Mouse (Mus musculus) ES-E14 (cell line): ENCODE data around the gene Gper1. TPM values are rescaled to one million over a fixed set of nuclear protein-coding genes. Genes with fewer than 3 reads are reported as not detected.

Experiments
- DNase-seq: peaks from one replicate; pipeline ENCODE4 v3.0.0-alpha.2; 2013; ENCODE audit warnings: low read depth, low spot score
- H3K27ac ChIP-seq: 2 replicates; pipeline ENCODE4 v1.5.1; 2012; ENCODE audit warnings: low read depth, mild to moderate bottlenecking, low read length, moderate library complexity, mixed read lengths; ENCODE audit not compliant: poor library complexity, insufficient read depth, severe bottlenecking
- H3K36me3 ChIP-seq: 2 replicates; pipeline ENCODE4 v1.6.1; 2012; ENCODE audit warnings: mild to moderate bottlenecking, low read length, moderate library complexity, mixed read lengths; ENCODE audit not compliant: control insufficient read depth, poor library complexity, insufficient read depth, severe bottlenecking
- H3K4me1 ChIP-seq, 2 experiments: fragments of 150-350 bp in 1 of 2; sonication (generic) in 1 of 2; 2 replicates each; pipeline ENCODE4 v1.6.1; 2012; ENCODE audit warnings: low read length in 2 of 2, mild to moderate bottlenecking in 1 of 2, mixed read lengths in 1 of 2; ENCODE audit not compliant: control insufficient read depth in 2 of 2, insufficient read depth in 2 of 2, poor library complexity in 1 of 2
- H3K4me3 ChIP-seq, 2 experiments: fragments of 150-350 bp in 1 of 2; sonication (generic) in 1 of 2; 2 replicates each; pipeline ENCODE4 v1.5.1; 2012; ENCODE audit warnings: low read length in 2 of 2, low read depth in 1 of 2, mild to moderate bottlenecking in 1 of 2, mixed read lengths in 1 of 2; ENCODE audit not compliant: insufficient read depth in 1 of 2, poor library complexity in 1 of 2, severe bottlenecking in 1 of 2
- H3K9ac ChIP-seq: 2 replicates; pipeline ENCODE4 v1.6.1; 2012; ENCODE audit warnings: low read depth, mild to moderate bottlenecking, low read length, mixed read lengths; ENCODE audit not compliant: poor library complexity, insufficient read depth, severe bottlenecking
- H3K9me3 ChIP-seq: fragments of 150-350 bp; sonication (generic); 2 replicates; pipeline ENCODE4 v1.6.1; 2012; ENCODE audit warnings: low read depth, mild to moderate bottlenecking, low read length; ENCODE audit not compliant: control insufficient read depth, insufficient read depth
- CHD2 ChIP-seq: IDR thresholded peaks from 2 replicates; pipeline ENCODE4 v1.6.1; 2014; ENCODE audit warnings: mild to moderate bottlenecking, low read depth, low read length, inconsistent platforms
- HCFC1 ChIP-seq: IDR thresholded peaks from 2 replicates; pipeline ENCODE4 v1.6.1; 2012; ENCODE audit warnings: low read length, inconsistent platforms, borderline replicate concordance; ENCODE audit not compliant: insufficient read depth
- MAFK ChIP-seq: IDR thresholded peaks from 2 replicates; pipeline ENCODE4 v1.6.1; 2014; ENCODE audit warnings: mild to moderate bottlenecking, low read depth, low read length, inconsistent platforms; ENCODE audit not compliant: insufficient read depth
- ZC3H11A ChIP-seq: IDR thresholded peaks from 2 replicates; pipeline ENCODE4 v1.6.1; 2012; ENCODE audit warnings: low read depth, mild to moderate bottlenecking, inconsistent platforms, low read length, borderline replicate concordance
- ZNF384 ChIP-seq: IDR thresholded peaks from 2 replicates; pipeline ENCODE4 v1.6.1; 2012; ENCODE audit warnings: low read depth, low read length, inconsistent platforms
- in situ Hi-C, 2 experiments: fragments of 600-800 bp; cut with MboI; formaldehyde crosslinking; loops; one replicate each; pipeline ENCODE4 v1.15.1; 2025; ENCODE audit warnings: low sequenced_read_pairs in 2 of 2, inconsistent platforms in 1 of 2; ENCODE audit not compliant: unreplicated experiment in 2 of 2
- total RNA-seq: library from RNA; depleted of rRNA; stranded (reverse); fragments of 300-350 nt; gene quantifications from 2 replicates; pipeline ENCODE4 v1.2.3, GENCODE M21; 2012

The Gper1 gene
- total RNA-seq, 1 experiment = 0.27 TPM

- TF ChIP-seq HCFC1 (no peak), CHD2 (no peak), MAFK (no peak), ZNF384 (no peak), ZC3H11A (no peak)
- Histone ChIP-seq H3K4me1 (peaks cover 0 to 17% of the 10 kb centered on the region in 2 experiments; a peak in 2 of 4 replicates), H3K27ac (no peak overlapping the region), H3K4me3 (no peak overlapping the region), H3K9ac (no peak overlapping the region), H3K36me3 (peaks cover 6% of the 10 kb centered on the region; the same call in 1 of the 2 replicates), H3K9me3 (no peaks in the 10 kb centered on the region)
- no peak for DNase-seq
- in situ Hi-C loops = no loop called here
Observed at GRCm38 (mm10) chr5:139448025-139448424, 25.1 kb downstream of the Gper1 start.

- in situ Hi-C loops = no loop called here
- H3K9ac ChIP-seq = no peak overlapping the region
Observed at GRCm38 (mm10) chr5:139449161-139449791, 26.3 kb downstream of the Gper1 start.

GRCm38 (mm10) chr5:139449926-139450325 is 27.0 kb downstream of the Gper1 start:
- Histone ChIP-seq H3K9ac (no peak overlapping the region), H3K4me1 (peaks cover 0 to 11% of the 10 kb centered on the region in 2 experiments; a peak in 2 of 4 replicates), H3K36me3 (peaks cover 14% of the 10 kb centered on the region), H3K4me3 (no peak overlapping the region), H3K9me3 (no peaks in the 10 kb centered on the region), H3K27ac (no peak overlapping the region)
- no peak for DNase-seq
- TF ChIP-seq ZC3H11A (no peak), CHD2 (no peak), ZNF384 (no peak), HCFC1 (no peak), MAFK (no peak)
- in situ Hi-C loops = no loop called here

More at GRCm38 (mm10) chr5:139449161-139449791, 26.3 kb downstream of the Gper1 start:
- DNase-seq = no peak
- TF ChIP-seq CHD2 (no peak), MAFK (no peak), ZC3H11A (no peak), ZNF384 (no peak), HCFC1 (no peak)
- no peak overlapping the region for H3K4me3 ChIP-seq
- H3K27ac ChIP-seq = no peak overlapping the region
- H3K9me3 ChIP-seq = no peaks in the 10 kb centered on the region
- peaks cover 0 to 15% of the 10 kb centered on the region in 2 experiments; a peak in 2 of 4 replicates for H3K4me1 ChIP-seq
- peaks cover 14% of the 10 kb centered on the region; the same call in 1 of the 2 replicates for H3K36me3 ChIP-seq

- H3K9me3 ChIP-seq = no peaks in the 10 kb centered on the region
- H3K27ac ChIP-seq = no peak overlapping the region
- no peaks in the 10 kb centered on the region for H3K4me1 ChIP-seq
- in situ Hi-C loops = no loop called here
- no peak overlapping the region for H3K9ac ChIP-seq
- H3K36me3 ChIP-seq = peaks cover 25% of the 10 kb centered on the region
- no peak overlapping the region for H3K4me3 ChIP-seq
- DNase-seq = no peak
- no peak for TF ChIP-seq ZC3H11A
- TF ChIP-seq MAFK = no peak
- no peak for TF ChIP-seq HCFC1
- no peak for TF ChIP-seq ZNF384
- no peak for TF ChIP-seq CHD2
Observed at GRCm38 (mm10) chr5:139453031-139453430, 30.1 kb downstream of the Gper1 start.

DNA sequence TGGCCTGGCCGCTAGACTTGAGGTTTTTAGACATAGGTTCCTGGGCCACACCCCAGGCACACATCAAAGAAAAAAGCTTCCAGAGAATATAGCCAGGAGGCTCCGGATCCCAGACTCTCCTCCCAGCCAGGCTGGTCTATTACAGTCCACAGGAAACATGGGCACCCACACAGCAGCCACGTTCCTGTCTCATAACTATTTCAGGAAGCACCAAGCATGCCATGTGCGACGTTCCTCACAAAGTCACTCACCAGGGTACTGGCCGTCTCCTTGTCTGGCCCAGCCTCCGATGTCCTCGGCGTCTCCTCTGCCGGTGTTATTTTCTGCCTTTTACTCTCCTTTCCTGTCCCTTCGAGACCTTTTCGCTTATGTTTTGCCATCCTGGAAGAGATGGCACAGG is 32.2 kb downstream of the Gper1 start:
- Histone ChIP-seq H3K36me3 (peaks cover 25% of the 10 kb centered on the region), H3K27ac (no peak overlapping the region; the same call in 1 of the 2 replicates)

More for the DNA sequence above, 32.2 kb downstream of the Gper1 start:
- DNase-seq = no peak
- in situ Hi-C loops = no loop called here
- Histone ChIP-seq H3K4me1 (no peaks in the 10 kb centered on the region), H3K9ac (no peak overlapping the region), H3K9me3 (no peaks in the 10 kb centered on the region), H3K4me3 (no peak overlapping the region)
- TF ChIP-seq MAFK (no peak), ZNF384 (no peak)
